Mouse (Mus musculus): ENCODE measurements at regions not wholly inside any gene's neighbourhood (a gene's known extent, or its start where the extent isn't known, plus 50 kb on each side); places are given as distances from the start of the nearest gene placed in this dataset.

DNA sequence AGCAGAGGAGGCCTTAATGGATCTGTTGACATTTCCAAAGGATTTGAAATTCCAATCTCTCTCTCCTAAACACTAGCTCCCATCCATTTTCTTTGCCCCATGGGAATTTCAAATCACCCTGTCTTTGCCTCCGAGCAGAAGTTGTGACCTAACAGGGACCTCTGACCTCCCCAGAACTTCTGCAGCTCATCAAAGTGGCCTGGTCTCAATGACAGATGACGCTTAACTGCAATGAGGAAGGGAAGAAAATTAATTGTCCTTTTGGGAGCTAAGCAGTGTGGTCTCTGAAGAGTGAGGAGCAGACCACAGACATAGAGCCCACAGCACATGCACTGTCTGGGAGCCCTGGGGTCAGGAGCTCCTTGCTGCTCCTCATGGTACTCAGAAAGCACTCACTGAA lies 155.3 kb downstream of the Tox3 start:
- DNase-seq (ENCODE audit: low read depth, low spot score), result no peak

GRCm38 (mm10) chr8:90182807-90183206 lies 165.3 kb downstream of the Tox3 start:
- DNase-seq (ENCODE audit: low read depth, low spot score), result no peak

DNA sequence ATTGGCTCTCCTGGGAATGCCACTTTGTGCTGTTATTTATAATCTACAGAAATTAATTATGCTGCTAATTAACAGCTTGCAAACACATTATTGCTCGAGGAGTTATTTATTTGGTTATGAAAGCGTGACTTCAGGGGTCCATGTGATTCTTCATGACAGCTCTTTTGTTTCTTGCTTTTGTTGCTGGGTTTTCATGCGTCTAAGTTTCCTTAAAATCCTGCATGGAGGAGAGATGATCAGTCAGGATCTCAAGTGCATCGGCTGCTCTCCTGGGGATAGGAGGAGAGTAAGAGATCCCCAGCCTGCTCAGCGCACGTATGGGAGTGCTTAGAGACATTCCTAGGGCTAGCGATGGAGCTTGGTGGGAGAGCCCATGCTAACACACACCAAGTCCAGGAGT lies 171.4 kb downstream of the Tox3 start:
- DNase-seq (ENCODE audit: low read depth, low spot score), result no peak

GRCm38 (mm10) chr8:90176335-90176734 lies 171.8 kb downstream of the Tox3 start:
- no peak for DNase-seq (ENCODE audit: low read depth, low spot score)

DNA sequence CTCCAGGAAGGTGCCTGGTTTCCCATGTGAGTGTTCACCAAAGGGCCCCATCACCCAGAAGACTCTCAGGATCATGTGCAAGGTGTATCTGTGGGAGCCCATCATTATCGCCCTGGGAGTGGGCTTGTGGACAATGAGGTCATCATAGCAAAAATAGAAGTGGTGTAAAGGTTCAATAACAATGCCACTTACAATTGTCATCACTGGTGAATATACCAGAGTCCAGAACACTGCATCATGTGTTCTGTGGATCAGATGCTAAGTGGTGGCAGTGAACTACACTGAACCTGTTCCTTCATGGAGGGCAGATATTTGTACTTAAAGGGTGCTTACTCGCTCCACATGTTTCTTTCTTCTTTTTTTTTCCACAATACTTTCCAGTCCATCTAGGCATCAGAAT lies 181.5 kb downstream of the Tox3 start:
- DNase-seq (ENCODE audit: low read depth, low spot score), result no peak

- DNase-seq (ENCODE audit: low read depth, low spot score), result no peak
Observed at GRCm38 (mm10) chr8:90151477-90151876, 196.7 kb downstream of the Tox3 start.

- DNase-seq (ENCODE audit: low read depth, low spot score), result no peak
Observed at GRCm38 (mm10) chr8:90149903-90150302, 198.2 kb downstream of the Tox3 start.

DNA sequence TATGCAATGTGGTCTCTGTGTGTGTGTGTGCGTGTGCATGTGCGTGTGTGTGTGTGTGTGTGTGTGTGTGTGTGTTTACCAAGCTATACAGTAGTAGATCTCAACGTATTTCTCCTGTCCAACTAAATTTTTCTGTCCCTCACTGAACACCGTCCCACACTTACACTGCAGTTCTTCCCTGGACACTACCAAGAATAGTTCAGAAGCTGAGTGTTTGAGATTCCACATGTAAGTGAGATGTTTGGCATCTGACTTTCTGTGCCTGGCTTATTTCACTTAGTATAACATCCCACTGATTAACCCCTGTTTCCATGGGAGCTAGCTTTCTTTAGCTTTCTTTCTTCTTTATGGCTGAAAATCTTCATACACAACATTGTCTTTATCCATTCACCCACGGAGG lies 213.5 kb downstream of the Tox3 start:
- DNase-seq (ENCODE audit: low read depth, low spot score), result no peak

- no peak for DNase-seq (ENCODE audit: low read depth, low spot score)
Observed at GRCm38 (mm10) chr8:90130704-90131267, 217.4 kb downstream of the Tox3 start.

DNA sequence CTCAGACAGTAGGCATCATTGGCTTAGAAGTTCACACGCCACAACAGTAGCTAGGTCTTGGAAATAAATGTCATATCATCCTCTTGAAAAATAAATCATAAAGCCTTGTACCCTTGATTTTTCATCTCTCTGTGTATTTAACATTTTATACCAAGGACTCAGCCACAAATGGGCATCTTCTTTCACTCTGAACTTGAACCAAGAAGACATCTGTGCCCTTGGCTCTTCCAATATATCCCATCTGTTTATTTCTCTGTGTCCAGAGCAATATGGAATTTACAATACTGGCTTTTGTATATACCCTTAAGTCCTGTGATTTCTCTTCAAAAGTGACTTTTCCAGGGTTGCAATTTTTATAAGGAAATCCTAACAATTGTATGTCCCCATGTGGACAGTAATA lies 222.7 kb downstream of the Tox3 start:
- no peak for DNase-seq (ENCODE audit: low read depth, low spot score)

- DNase-seq (ENCODE audit: low read depth, low spot score), result no peak
Observed at GRCm38 (mm10) chr8:90123101-90123500, 225.0 kb downstream of the Tox3 start.

DNA sequence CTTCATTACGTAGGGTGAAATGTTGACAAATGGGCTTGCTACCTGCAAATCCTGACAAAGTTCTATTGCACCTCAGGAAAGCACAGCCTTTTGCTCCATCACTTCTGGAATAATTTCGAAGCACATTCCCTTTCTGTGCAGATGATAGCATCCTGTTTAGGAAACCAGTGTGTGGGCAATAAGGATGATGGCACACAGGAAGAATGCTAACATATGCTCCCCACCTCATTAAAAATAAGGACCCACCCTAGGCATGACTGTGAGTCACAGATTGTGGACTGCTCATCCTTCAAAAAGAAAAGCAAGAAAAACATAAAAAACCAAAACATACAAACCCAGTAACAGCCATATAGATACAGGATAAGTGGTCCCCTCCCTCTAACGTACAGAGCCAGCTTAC lies 226.2 kb downstream of the Tox3 start:
- DNase-seq (ENCODE audit: low read depth, low spot score), result no peak

DNA sequence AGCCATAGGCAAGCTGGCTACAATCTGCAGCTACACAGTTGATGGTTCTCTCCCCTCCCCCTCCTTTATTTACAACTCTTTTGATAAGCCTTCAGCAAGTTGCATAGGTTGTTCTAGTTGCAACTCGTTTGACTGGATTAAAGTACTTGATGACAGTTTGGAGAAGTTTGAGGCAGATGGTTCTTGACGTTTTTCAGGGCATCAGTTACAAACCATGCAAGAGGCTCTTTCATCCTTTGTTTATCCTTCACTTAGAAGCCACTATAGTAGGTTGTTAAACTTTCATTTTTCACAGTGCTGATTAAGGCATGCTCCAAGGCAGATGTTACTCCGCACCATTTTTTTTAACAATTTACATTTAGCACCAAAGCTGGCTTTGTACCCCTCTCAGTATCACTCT lies 227.1 kb downstream of the Tox3 start:
- no peak for DNase-seq (ENCODE audit: low read depth, low spot score)

DNA sequence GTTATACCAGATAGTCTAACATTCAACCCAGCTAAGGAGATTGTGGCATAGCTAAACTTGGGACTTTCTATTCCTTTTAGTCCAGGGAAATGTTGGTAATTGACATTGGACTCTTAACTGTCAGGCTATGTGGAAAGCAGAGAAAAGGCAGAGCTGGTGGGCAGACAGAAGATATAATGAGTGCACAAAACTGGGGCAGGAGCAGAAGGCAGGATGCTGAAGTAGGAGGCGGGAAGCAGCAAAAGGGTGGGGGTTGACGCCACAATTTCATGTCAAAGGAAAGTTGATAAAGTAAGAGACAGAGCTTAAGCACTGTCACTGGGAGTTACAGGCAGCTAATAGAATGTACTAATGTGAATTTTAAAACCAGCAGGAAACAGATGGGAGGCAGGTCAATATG lies 232.7 kb downstream of the Tox3 start:
- no peak for DNase-seq (ENCODE audit: low read depth, low spot score)

- no peak for DNase-seq (ENCODE audit: low read depth, low spot score)
Observed at GRCm38 (mm10) chr8:90100509-90100908, 247.6 kb downstream of the Tox3 start.

DNA sequence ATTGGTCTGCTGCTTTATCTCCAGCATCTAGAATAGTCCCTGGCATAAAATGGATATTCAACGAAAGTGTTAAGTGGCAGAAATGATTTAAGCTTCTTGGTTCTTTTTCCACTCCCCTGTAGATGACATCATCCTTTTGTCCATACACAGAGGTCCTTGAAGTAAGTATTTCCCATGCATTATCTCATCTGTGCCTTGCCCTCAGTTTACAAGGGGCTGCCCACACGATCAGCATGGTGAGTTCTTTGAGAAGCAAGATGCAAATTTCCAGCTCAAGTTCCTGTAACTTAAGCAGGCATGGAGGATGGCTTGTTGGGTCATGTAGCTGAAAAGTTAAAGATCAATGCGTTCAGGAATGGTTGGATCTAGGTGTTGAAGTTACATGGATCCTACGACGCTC lies 265.5 kb downstream of the Tox3 start:
- DNase-seq (ENCODE audit: low read depth, low spot score), result no peak

DNA sequence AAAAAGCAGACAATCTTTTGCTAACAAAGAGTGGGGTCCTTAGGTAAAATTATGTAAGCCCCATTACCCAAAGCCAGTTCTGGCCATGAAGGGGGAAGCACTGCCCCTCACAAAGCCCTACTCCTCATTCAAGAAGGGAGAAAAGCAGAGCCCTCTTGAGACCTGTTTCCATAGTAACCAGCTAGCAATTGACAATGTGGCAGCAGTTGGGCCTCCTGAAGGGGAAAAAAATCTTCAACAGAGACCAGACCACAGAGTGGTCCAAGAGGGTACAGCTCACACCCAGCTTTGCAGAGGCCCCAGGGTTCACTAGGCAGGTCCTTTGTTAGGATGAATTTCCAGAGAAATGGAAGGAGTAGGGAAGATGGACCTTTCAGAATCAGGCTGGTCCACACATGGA lies 271.8 kb downstream of the Tox3 start:
- no peak for DNase-seq (ENCODE audit: low read depth, low spot score)

- no peak for DNase-seq (ENCODE audit: low read depth, low spot score)
Observed at GRCm38 (mm10) chr8:90075796-90076195, 272.3 kb downstream of the Tox3 start.

DNA sequence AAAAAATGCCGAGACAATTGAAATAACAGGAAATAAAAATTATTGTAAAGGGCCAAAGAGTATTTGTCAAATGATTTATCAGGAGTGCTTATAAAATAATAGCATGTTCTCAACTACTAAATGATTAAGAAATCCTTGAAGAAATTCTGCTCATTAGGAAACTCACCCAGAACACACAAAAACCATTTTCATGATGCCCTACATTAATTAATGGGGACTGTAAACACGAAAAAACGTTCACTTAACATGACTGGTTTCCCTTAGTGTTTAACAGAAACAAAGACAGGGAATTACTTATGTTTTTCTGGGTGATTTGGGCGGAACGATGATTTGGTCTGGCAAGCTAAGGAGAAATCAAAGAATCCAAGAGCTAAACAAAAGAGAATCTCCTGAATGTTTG lies 278.1 kb downstream of the Tox3 start:
- DNase-seq (ENCODE audit: low read depth, low spot score), result no peak

DNA sequence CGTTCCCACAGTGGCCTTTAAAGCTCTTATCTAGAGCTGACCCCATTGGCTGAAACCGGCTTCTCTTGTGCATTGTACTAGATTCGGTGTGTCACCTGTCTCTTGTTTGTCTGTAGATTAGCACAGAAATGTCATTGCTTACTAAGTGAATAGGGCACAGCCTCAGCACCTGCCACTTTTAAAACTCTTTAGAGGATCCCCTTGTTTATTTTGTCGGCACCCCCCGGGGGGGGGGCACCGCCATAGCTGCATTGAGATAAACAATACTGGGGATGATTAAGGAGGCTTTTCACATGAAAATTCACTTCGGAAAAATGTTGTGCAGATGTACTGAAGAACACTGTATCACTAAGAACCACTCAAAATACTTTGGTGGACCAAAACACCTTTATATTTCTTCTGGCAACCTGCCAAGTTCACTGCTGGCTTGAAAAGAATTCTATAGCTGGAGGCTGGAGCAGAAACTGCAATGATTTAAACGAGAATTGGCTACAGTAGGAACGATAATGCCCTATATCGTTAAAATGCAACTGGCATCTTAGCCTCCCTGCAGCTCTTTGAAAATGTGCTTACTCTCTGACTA lies 278.6 kb downstream of the Tox3 start:
- no peak for DNase-seq (ENCODE audit: low read depth, low spot score)

GRCm38 (mm10) chr8:90068441-90068840 lies 279.7 kb downstream of the Tox3 start:
- DNase-seq (ENCODE audit: low read depth, low spot score), result no peak

GRCm38 (mm10) chr8:90064381-90064780 lies 283.8 kb downstream of the Tox3 start:
- DNase-seq (ENCODE audit: low read depth, low spot score), result no peak

- no peak for DNase-seq (ENCODE audit: low read depth, low spot score)
Observed at GRCm38 (mm10) chr8:90063291-90063690, 284.9 kb downstream of the Tox3 start.

DNA sequence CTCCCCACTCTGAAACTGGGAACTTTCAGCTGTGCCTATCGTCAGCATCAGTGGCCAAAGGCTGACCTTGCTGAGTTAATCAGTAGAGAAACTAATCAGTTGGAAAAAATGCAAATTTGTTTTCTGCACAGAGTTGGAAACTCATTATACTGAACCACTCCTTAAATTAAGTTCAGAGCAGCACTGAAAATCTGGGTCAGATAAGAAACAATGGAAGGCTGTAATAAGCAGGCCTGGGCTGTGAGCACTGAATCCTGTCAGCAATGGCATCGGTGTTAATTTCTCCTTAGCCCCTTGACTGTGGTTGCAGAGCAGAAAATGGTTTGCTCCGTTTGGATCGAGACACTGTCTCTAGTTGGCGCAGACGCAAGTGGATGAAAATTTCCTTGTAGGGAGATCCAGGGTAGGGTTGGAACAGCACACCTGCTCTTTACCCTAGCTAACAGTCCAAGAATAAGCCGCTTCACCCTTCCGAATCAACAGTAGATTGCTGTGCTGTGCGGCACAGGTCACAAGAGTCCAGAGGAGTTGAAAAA lies 289.4 kb downstream of the Tox3 start:
- DNase-seq (ENCODE audit: low read depth, low spot score), result no peak
